Mouse (Mus musculus) stomach, embryonic 16.5 days (tissue): ENCODE data around the gene Cpn1. TPM values are rescaled to one million over a fixed set of nuclear protein-coding genes. Genes with fewer than 3 reads are reported as not detected.

Experiments
- ATAC-seq: fragments of 200-750 bp; cut with Nextera tagmentation; 2 replicates; pipeline ENCODE4 v1.8.0; 2017; ENCODE audit warnings: moderate number of reproducible peaks, moderate TSS enrichment; ENCODE audit not compliant: insufficient read depth, low FRiP score
- H3K27ac ChIP-seq: fragments of 300-500 bp; sonication (generic); 2 replicates; pipeline ENCODE4 v1.5.1; 2014; ENCODE audit warnings: low read length
- H3K27me3 ChIP-seq: fragments of 300-500 bp; sonication (generic); 2 replicates; pipeline ENCODE4 v1.6.1; 2014; ENCODE audit warnings: low read length, control low read depth, mixed read lengths; ENCODE audit not compliant: control insufficient read depth, insufficient read depth
- H3K36me3 ChIP-seq: fragments of 300-500 bp; sonication (generic); 2 replicates; pipeline ENCODE4 v1.6.1; 2014; ENCODE audit warnings: low read length; ENCODE audit not compliant: control insufficient read depth, insufficient read depth
- H3K4me1 ChIP-seq: fragments of 300-500 bp; sonication (generic); 2 replicates; pipeline ENCODE4 v1.6.1; 2014; ENCODE audit warnings: low read length, control low read depth, mixed read lengths; ENCODE audit not compliant: control insufficient read depth, insufficient read depth
- H3K4me2 ChIP-seq: fragments of 300-500 bp; sonication (generic); 2 replicates; pipeline ENCODE4 v1.6.1; 2014; ENCODE audit warnings: low read depth, low read length, mixed read lengths
- H3K4me3 ChIP-seq: fragments of 300-500 bp; sonication (generic); replicated peaks from 2 replicates; pipeline ENCODE4 v1.5.1; 2014; ENCODE audit warnings: mild to moderate bottlenecking, low read length
- H3K9ac ChIP-seq: fragments of 300-500 bp; sonication (generic); 2 replicates; pipeline ENCODE4 v1.6.1; 2014; ENCODE audit warnings: low read length
- H3K9me3 ChIP-seq: fragments of 300-500 bp; sonication (generic); replicated peaks from 2 replicates; pipeline ENCODE4 v1.6.1; 2016; ENCODE audit warnings: low read length, control low read depth; ENCODE audit not compliant: control insufficient read depth
- WGBS: fragments of 180-500 bp; shearing (Covaris S2); extraction: QIAGEN DNeasy Blood & Tissue Kit; methylation state at CpG from one replicate; pipeline ENCODE4 v1.1.7; 2014; 5-methylcytosine and 5-hydroxymethylcytosine counted together
- polyA plus RNA-seq: library from polyadenylated mRNA; unstranded; fragments of >200 nt; fragmentation: Nextera tagmentation; extraction: Ambion mirVana; gene quantifications from 2 replicates; pipeline ENCODE4 v1.2.1, GENCODE M21; 2015

Cpn1 gene
- 56.6 and 69.2 TPM in 2 replicates for polyA plus RNA-seq

DNA sequence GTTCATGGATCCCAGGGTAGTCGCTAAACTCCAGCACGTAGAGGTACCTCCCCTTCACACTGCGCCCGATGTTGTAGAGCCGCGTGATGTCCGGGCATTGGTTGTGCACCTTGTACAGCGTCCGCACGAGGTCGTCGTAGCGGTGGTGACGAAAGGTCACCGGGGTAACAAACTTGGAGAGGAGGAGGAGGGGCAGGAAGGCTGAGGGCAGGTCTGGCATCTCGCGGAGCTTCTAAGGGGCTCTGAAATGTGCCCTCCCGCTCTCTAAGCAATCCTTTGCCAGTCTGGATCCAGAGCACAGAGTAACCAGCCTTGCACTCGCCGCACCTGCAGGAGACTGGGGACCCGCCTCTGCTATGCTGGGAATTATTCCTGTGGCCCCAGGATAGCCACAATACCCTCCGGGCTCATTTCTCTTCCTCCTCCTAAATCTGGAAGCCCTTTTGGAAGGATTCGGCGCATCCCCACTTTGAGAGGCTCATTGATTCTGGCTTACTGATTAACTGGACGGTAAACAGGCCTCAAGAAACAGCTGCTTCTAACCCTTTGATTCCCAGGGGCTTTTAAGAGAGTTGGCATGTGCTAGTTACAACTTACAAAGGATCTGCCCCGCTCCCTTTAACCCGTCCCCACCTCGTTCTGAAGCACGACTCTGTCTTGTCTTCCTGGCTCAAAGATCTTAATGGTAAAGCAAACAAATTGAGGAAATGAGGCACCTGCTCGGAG is at the start of gene Cpn1:
Gene Cpn1 (minus strand): TSS at position 488 of the 726 bp plus-strand sequence.
- 14% methylated on average over 30 of the region's 30 CpGs for WGBS
- no peaks in the 10 kb centered on the region for H3K9me3 ChIP-seq
- H3K36me3 ChIP-seq = no peaks in the 10 kb centered on the region
- H3K27me3 ChIP-seq = no peaks in the 10 kb centered on the region
- H3K4me2 ChIP-seq = peak within 1 kb of the TSS; percentile 47
- H3K27ac ChIP-seq = peak within 1 kb of the TSS; percentile 58
- peak; percentile 77 for ATAC-seq
- H3K4me3 ChIP-seq = peak within 1 kb of the TSS; percentile 40
- H3K4me1 ChIP-seq = 0 out of 2 replicates have a peak, but pooled peaks cover 2% of the 10 kb centered on the region
- peak within 1 kb of the TSS; percentile 49; the same call in 1 of the 2 replicates for H3K9ac ChIP-seq

DNA sequence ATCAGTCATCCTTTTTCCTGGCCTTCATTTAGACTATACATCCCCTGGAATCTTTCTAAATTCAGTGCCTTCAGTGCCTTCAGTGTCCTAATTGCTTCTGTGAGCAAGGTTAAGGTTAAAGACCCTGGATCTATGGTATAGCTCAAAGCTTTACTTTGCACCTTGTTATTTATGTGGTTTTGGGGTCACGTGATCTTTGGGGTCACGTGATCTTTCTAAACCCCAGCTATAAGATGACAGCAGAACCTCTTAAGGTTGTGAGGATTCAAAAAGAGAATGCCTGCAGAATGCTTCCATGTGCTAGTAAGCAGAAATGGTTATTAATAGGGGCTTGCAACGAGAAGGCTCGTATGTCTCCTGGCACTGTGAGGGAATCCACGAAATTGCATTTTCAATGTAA is 47.0 kb upstream of the Cpn1 start:
- no peak overlapping the region for H3K4me3 ChIP-seq
- WGBS = 85% methylated on average over 5 of the region's 5 CpGs
- no peak for ATAC-seq
- no peak overlapping the region for H3K4me2 ChIP-seq
- peaks cover 7% of the 10 kb centered on the region for H3K36me3 ChIP-seq
- H3K9ac ChIP-seq = no peak overlapping the region
- no peaks in the 10 kb centered on the region for H3K27me3 ChIP-seq
- H3K9me3 ChIP-seq = no peaks in the 10 kb centered on the region
- 0 out of 2 replicates have a peak, but pooled peaks cover 3% of the 10 kb centered on the region for H3K4me1 ChIP-seq
- H3K27ac ChIP-seq = no peak overlapping the region

DNA sequence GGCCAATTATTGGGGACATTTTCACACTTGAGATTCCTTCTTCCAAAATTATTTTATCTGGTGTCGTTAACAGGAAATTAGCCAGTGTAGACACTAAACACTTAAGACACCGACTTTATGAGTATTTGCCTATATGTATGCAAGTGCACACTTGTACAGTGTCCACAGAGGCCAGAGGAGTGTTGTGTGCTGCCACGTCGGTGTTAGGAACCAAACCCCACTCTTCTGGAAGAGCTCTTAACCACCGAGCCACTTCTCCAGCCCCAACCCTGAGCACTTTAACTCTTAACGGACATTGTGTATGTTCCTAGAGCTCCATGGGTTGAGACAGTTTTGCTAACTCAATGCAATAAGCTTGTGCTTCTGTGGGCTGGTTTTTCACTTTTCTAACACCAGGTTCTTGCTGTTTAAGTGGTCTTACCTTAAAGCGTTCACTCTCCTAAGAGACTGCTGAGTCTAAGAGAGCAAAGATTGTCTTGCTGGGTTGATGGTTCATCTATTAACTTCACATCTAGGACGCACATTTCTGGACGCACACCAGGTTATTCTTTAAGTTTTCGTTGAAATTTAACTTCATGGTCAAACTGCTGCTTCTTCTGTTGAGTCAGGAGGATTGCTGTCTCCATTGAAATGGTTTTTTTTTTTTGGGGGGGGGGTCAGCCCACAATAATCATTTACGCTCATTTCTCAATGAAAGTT is 45.8 kb upstream of the Cpn1 start:
- H3K4me2 ChIP-seq = no peak overlapping the region
- H3K4me1 ChIP-seq = 0 out of 2 replicates have a peak, but pooled peaks cover 3% of the 10 kb centered on the region
- H3K27ac ChIP-seq = no peak overlapping the region
- H3K36me3 ChIP-seq = peaks cover 6% of the 10 kb centered on the region; the same call in 1 of the 2 replicates
- no peaks in the 10 kb centered on the region for H3K27me3 ChIP-seq
- 85% methylated on average over 11 of the region's 11 CpGs for WGBS
- H3K4me3 ChIP-seq = no peak overlapping the region
- ATAC-seq = no peak
- H3K9me3 ChIP-seq = no peaks in the 10 kb centered on the region
- H3K9ac ChIP-seq = no peak overlapping the region

DNA sequence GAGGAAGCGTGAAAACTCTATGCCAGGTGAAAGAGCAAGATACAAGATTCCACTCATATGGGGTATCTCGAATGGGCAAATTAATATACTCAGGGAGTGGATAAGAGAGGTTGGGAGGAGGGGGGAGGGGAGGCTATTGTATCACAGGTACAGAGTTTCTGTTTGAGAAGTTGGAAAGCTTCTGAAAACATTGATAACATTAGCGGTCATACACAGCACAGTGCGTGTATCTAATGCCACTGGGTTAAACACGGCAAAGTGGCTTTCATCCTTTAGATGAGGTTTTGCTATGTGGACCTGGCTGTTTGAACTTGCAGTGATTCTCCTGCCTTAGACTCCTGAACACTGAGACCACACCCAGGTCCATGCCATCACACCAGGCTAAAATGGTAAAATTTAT is 43.7 kb upstream of the Cpn1 start:
- Histone ChIP-seq H3K27me3 (no peaks in the 10 kb centered on the region), H3K4me2 (no peak overlapping the region), H3K4me1 (0 out of 2 replicates have a peak, but pooled peaks cover 3% of the 10 kb centered on the region), H3K9ac (no peak overlapping the region), H3K9me3 (no peaks in the 10 kb centered on the region), H3K36me3 (no peaks in the 10 kb centered on the region), H3K27ac (no peak overlapping the region), H3K4me3 (no peak overlapping the region)
- peak; percentile 56; the same call in 1 of the 2 replicates for ATAC-seq
- WGBS = 71% methylated on average over 5 of the region's 5 CpGs

GRCm38 (mm10) chr19:44028972-44029371 is 42.6 kb upstream of the Cpn1 start, which contains the start of gene Cyp2c23:
TSS of gene Cyp2c23 (minus strand) at chr19:44029208.
- no peak within 1 kb of the TSS for H3K27ac ChIP-seq
- WGBS = 74% methylated on average over 8 of the region's 8 CpGs
- H3K4me1 ChIP-seq = 0 out of 2 replicates have a peak, but pooled peaks cover 3% of the 10 kb centered on the region
- no peak within 1 kb of the TSS for H3K9ac ChIP-seq
- no peaks in the 10 kb centered on the region for H3K9me3 ChIP-seq
- H3K36me3 ChIP-seq = no peaks in the 10 kb centered on the region
- ATAC-seq = no peak
- no peaks in the 10 kb centered on the region for H3K27me3 ChIP-seq
- H3K4me2 ChIP-seq = no peak within 1 kb of the TSS
- H3K4me3 ChIP-seq = no peak within 1 kb of the TSS

DNA sequence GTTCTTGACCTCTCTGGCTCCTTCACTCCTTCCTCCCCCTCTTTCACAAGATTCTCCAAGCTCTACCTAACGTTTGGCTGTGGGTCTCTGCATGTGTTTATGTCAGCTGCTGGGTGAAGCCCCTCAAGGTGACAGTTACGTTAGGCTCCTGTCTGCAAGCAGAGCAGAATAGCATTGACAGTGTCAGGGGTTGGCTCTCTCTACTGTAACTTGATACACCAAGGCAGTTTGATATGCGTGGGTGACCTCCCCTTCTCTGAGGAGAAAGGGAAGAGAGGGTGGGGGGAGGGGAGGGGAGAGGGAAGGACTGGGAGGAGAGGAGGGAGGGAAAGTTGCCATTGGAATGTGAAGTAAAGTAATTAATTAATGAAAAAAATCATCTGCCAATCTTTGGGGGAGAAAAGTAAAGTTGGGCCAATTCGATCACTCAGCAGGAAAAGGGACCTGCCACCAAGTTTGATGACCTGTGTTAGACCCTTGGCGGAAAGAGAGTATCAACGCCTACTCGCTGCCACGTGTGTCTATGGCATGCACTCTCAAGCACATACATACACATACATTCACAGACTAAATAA is 40.7 kb upstream of the Cpn1 start:
- Histone ChIP-seq H3K36me3 (no peaks in the 10 kb centered on the region), H3K9me3 (no peaks in the 10 kb centered on the region), H3K4me3 (no peak overlapping the region), H3K4me1 (0 out of 2 replicates have a peak, but pooled peaks cover 3% of the 10 kb centered on the region), H3K9ac (no peak overlapping the region), H3K27me3 (no peaks in the 10 kb centered on the region), H3K27ac (no peak overlapping the region), H3K4me2 (no peak overlapping the region)
- WGBS = 61% methylated on average over 8 of the region's 8 CpGs
- no peak for ATAC-seq

DNA sequence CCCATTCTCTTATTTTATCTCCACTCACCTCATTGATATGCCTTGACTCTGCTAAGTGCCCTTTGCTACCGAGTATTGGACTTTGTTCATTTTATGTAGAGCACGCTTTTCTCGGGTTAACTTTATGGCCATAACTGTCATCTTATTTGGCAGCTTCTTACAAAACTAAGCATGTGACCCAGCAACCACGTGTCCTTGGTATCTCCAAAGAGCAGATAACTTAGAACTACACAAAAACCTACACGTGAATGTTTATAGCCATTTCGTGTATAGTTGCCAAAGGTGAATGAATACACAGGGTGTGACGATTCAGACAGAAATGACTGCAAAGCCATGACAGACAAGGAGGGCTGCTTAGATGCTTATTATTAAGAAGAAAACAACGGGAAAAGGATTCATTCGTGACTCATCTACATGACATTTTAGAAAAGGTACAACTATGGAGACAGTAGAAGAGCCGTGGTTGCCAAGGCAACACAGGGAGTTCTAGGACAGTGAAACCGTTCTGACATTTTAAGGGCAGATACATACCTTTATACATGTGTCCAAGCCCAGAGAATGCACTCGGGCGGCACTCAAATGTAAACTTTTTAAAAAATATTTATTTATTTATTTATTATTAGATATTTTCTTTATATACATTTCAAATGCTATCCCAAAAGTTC is 38.7 kb upstream of the Cpn1 start:
- H3K4me1 ChIP-seq = 0 out of 2 replicates have a peak, but pooled peaks cover 3% of the 10 kb centered on the region
- H3K9me3 ChIP-seq = no peaks in the 10 kb centered on the region
- no peak overlapping the region for H3K4me3 ChIP-seq
- H3K36me3 ChIP-seq = no peaks in the 10 kb centered on the region
- H3K9ac ChIP-seq = no peak overlapping the region
- no peak overlapping the region for H3K27ac ChIP-seq
- 77% methylated on average over 13 of the region's 13 CpGs for WGBS
- H3K27me3 ChIP-seq = no peaks in the 10 kb centered on the region
- ATAC-seq = 0 out of 2 replicates have a peak, but pooled peaks have one; percentile 25
- no peak overlapping the region for H3K4me2 ChIP-seq

DNA sequence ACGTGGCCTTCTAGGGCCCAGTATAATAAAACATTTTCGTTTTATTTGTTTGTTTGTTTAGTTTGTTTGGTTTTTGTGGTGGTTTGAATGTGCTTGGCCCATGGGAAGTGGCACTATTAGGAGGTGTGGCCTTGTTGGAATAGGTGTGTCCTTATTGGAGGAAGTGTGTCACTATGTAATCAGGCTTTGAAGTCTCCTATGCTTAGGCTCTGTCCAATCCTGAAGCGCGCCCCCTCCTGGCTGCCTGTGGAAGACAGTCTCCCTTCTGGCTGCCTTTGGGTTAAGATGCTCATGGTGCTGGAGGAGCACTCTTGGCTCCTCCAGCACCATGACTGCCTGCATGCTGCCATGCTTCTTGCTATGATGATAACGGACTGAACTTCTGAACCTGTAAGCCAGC is 36.7 kb upstream of the Cpn1 start:
- WGBS = 60% methylated on average over 5 of the region's 5 CpGs
- no peak for ATAC-seq
- Histone ChIP-seq H3K9ac (no peak overlapping the region), H3K27ac (no peak overlapping the region), H3K4me3 (no peak overlapping the region), H3K4me2 (no peak overlapping the region), H3K36me3 (no peaks in the 10 kb centered on the region), H3K4me1 (no peaks in the 10 kb centered on the region), H3K9me3 (no peaks in the 10 kb centered on the region), H3K27me3 (no peaks in the 10 kb centered on the region)
